Mouse (Mus musculus) skeletal muscle tissue, adult 2 months (tissue): ENCODE measurements around the gene Gprc5c.

ENCODE experiments used
- DNase-seq: peaks from one replicate; pipeline ENCODE4 v3.0.0-alpha.2; 2012; ENCODE audit warnings: low read depth, low spot score

The Gprc5c gene

DNA sequence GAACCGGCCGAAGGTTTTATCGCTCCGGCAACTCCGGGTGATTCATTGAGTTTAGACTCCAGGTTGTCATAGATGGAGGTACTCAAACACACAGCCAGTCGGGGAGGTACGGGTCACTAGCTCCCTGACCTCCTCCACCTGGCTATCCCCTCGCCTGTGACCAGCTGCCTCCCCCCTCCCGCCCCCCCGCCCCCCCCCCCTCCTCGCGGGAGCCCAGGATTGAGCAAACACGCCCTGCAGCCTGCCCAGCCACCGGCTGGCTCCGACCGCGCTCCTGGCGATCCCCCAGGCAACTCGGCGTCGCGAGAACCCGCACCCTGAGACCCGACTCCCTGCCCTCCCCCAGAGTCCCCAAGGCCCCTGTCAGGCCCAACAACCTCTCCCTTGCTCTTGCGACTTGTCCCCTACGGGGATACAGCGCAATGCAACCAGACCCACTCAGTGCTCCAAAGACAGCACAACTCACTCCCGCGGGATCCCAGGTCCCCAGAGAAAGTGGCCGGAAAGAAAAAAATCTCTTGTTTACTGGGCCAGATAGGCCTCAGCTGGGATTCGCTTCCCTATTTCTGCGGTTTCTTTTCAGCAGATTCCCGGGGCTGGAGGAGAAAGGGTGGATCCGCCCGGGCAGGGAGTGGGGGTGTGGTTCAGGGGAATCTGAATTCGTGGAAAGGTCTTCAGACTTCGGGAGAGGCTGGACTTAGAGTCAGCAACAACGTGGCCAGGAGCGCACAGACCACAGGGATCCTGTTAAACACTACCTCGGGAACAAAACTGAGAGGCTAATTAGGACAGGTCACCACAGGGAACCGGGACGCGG, at the start of gene Gprc5c:
Gene Gprc5c, plus strand, starts transcription at position 701 of the 817 bp plus-strand sequence.
- DNase-seq: peak; percentile 76

- DNase-seq: no peak
These were observed 49.0 kb upstream of the Gprc5c start for GRCm38 (mm10) chr11:114801906-114802305.

GRCm38 (mm10) chr11:114802540-114803267, 48.2 kb upstream of the Gprc5c start:
- DNase-seq: no peak

GRCm38 (mm10) chr11:114803990-114804389, 47.0 kb upstream of the Gprc5c start:
- DNase-seq: no peak

- DNase-seq: no peak
These were observed 43.9 kb upstream of the Gprc5c start for GRCm38 (mm10) chr11:114807025-114807424.

- DNase-seq: no peak
These were observed 43.1 kb upstream of the Gprc5c start for GRCm38 (mm10) chr11:114807686-114808427.

DNA sequence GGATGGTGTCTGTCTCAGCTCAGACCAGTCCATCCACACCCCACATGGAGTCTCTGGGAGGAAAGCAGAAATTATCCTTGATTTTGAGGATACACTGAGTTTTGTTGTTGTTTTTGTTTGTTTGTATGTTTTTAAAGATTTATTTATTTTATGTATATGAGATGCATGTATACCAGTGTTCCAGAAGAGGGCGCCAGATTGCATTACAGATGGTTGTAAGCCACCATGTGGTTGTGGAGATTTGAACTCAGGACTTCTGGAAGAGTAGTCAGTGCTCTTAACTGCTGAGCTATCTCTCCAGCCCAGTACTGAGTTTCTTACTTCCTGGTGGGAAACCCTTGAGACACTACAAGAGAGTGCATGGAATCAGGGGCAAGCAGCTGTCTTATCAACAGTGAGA, 41.6 kb upstream of the Gprc5c start:
- no peak for DNase-seq

- DNase-seq: no peak
These were observed 40.6 kb upstream of the Gprc5c start for GRCm38 (mm10) chr11:114810344-114810743.

GRCm38 (mm10) chr11:114812731-114813240, 38.2 kb upstream of the Gprc5c start:
- DNase-seq: peak; percentile 76

DNA sequence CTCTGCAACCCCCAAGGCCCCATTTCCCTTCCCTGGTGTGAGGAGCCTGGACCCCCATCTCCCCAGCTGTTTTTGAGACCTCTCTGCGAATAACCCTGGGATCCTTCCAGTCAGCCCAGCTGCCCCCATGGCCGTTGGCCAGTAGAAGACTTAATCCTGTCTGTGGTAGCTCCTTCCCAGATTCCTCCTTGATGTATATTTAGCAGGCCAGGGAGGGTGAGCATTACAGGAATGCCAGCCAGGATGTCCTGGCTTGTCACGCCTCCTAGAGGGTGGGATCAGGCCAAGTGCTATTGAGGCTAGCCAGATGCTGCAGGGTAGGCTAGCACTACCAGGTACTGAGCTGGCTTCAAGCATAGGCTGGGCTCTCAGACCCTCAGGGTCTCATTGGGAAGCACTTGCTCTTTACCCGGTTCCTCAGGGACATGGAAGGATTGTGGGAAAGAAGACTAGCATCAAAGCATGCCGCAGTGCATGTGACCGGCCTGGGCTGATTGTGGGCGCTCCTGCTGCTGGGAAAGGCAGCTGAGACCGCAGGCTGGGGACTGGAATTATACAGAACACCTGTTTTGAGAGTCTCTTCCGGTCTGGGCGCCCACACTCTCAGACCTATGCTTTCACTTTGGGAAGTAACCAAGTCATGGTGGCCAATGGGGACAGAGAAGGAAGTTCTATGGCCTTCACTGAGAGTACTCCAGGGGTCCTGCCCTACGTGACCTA, 35.9 kb upstream of the Gprc5c start:
- DNase-seq: peak; percentile 58

- DNase-seq: no peak
These were observed 34.0 kb upstream of the Gprc5c start for GRCm38 (mm10) chr11:114816934-114817333.

DNA sequence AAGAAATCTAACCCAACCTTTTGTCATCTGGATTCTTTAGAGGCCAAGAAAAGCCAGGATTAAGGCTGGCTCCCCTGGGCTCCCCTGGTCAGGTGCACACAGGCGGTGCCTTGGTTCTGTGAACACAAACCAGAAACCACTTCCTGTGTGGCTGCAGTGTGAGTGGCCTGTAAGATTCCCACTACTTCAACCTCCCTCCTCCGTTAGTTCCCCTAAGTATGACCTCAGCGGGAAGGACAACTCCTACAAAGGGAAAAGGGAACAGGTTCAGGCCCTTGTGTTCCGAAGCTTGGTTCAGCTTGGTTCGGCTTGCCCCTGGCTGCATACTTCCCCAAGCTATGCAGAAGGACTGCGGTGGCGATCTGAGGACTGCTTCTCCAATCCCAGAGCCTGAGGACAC, 32.8 kb upstream of the Gprc5c start:
- no peak for DNase-seq

- no peak for DNase-seq
These were observed 31.8 kb upstream of the Gprc5c start for GRCm38 (mm10) chr11:114819110-114819509.

GRCm38 (mm10) chr11:114820444-114820843, 30.5 kb upstream of the Gprc5c start:
- DNase-seq: no peak

- no peak for DNase-seq
These were observed 29.6 kb upstream of the Gprc5c start for GRCm38 (mm10) chr11:114821325-114821724.

DNA sequence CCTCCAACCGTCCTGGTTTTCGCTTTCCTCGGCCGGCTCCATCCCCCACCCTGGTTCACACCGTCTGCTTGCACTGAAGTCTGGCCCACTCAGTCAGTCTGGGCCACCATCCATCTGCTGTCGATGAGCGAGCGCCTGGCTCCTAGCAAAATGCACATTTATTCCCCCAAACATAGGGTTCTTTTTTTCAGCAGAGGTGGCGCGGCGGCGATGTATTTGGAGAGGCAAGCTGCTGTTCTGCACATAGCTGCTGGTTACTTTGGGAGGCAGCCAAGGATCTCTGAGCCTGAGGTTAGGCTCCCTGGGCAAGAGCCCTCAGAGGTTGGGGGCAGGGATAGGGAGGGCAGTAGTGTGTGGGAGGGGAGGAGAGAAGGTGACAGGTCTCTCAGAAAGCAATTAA, 28.2 kb upstream of the Gprc5c start:
- peak; percentile 75 for DNase-seq

GRCm38 (mm10) chr11:114823199-114823725, 27.7 kb upstream of the Gprc5c start:
- DNase-seq: no peak

DNA sequence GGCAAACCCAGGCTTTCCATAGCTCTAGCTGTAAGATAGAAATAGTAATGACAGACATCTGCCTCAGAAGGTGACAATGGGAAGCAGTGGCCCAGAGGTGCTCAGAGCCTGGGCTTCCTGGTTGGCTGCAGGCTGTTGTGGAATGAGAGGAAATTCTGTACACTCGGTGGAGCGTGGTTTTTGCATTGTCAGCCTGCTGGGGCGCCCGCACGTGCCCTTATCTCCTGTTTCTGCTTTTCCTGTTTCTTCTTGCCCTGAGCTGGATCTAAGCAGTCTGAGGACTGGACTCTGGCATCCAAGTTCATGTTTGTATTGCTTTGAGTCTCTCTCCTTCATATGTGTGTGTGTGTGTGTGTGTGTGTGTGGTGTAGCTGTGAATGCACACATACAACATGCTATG, 24.3 kb upstream of the Gprc5c start:
- no peak for DNase-seq

- peak; percentile 89 for DNase-seq
These were observed 21.2 kb upstream of the Gprc5c start for GRCm38 (mm10) chr11:114829499-114830432.

GRCm38 (mm10) chr11:114830433-114830773, 20.5 kb upstream of the Gprc5c start:
- DNase-seq: peak; percentile 60
